Mouse (Mus musculus) limb, embryonic 13.5 days (tissue): ENCODE data around the gene Ccdc157. TPM values are rescaled to one million over a fixed set of nuclear protein-coding genes. Genes with fewer than 3 reads are reported as not detected.
A peak's percentile ranks its signal among the peaks of the same experiment; 100 is the strongest.
"Not testable (repeated sequence)": the region's sequence is repeated elsewhere in the genome, so short reads cannot be mapped to it uniquely, and the experiment has no call there.

Source experiments
- ATAC-seq: fragments of 200-750 bp; cut with Nextera tagmentation; 2 replicates; pipeline ENCODE4 v1.8.0; 2017; ENCODE audit warnings: low read depth, moderate number of reproducible peaks, moderate TSS enrichment; ENCODE audit not compliant: low FRiP score
- H3K27ac ChIP-seq: fragments of 300-500 bp; sonication (generic); 2 replicates; pipeline ENCODE4 v1.5.1; 2015; ENCODE audit warnings: inconsistent platforms, mild to moderate bottlenecking, moderate library complexity
- H3K27me3 ChIP-seq: fragments of 300-500 bp; sonication (generic); 2 replicates; pipeline ENCODE4 v1.6.1; 2015; ENCODE audit warnings: mild to moderate bottlenecking, inconsistent platforms
- H3K36me3 ChIP-seq: fragments of 300-500 bp; sonication (generic); 2 replicates; pipeline ENCODE4 v1.6.1; 2015; ENCODE audit warnings: inconsistent platforms, mild to moderate bottlenecking, moderate library complexity
- H3K4me1 ChIP-seq: fragments of 300-500 bp; sonication (generic); 2 replicates; pipeline ENCODE4 v1.6.1; 2015; ENCODE audit warnings: inconsistent platforms
- H3K4me2 ChIP-seq: fragments of 300-500 bp; sonication (generic); replicated peaks from 2 replicates; pipeline ENCODE4 v1.6.1; 2015; ENCODE audit warnings: inconsistent platforms, mild to moderate bottlenecking, moderate library complexity
- H3K4me3 ChIP-seq: fragments of 300-500 bp; sonication (generic); 2 replicates; pipeline ENCODE4 v1.5.1; 2015; ENCODE audit warnings: moderate library complexity, mild to moderate bottlenecking, inconsistent platforms
- H3K9ac ChIP-seq: fragments of 300-500 bp; sonication (generic); 2 replicates; pipeline ENCODE4 v1.6.1; 2015; ENCODE audit warnings: mild to moderate bottlenecking, inconsistent platforms
- H3K9me3 ChIP-seq: fragments of 300-500 bp; sonication (generic); 2 replicates; pipeline ENCODE4 v1.6.1; 2016; ENCODE audit warnings: inconsistent platforms
- WGBS: fragments of 180-500 bp; shearing (Covaris S2); methylation state at CpG from one replicate; pipeline ENCODE4 v1.1.7; 2015; 5-methylcytosine and 5-hydroxymethylcytosine counted together
- polyA plus RNA-seq: library from polyadenylated mRNA; unstranded; fragments of >200 nt; fragmentation: Nextera tagmentation; extraction: Ambion mirVana; gene quantifications from 2 replicates; pipeline ENCODE4 v1.2.1, GENCODE M21; 2015

Ccdc157 gene
- polyA plus RNA-seq, 1 experiment from 2014 or later: 10.3 TPM

GRCm38 (mm10) chr11:4143281-4144062 lies 16.6 kb downstream of the Ccdc157 start:
- Histone ChIP-seq H3K4me3 (no peak overlapping the region), H3K36me3 (peaks cover 89% of the 10 kb centered on the region), H3K9me3 (no peaks in the 10 kb centered on the region), H3K4me1 (no peaks in the 10 kb centered on the region; the same call in 1 of the 2 replicates), H3K4me2 (no peak overlapping the region), H3K9ac (no peak overlapping the region), H3K27me3 (no peaks in the 10 kb centered on the region), H3K27ac (no peak overlapping the region)
- WGBS: 86% methylated on average over 21 of the region's 21 CpGs
- no peak for ATAC-seq

GRCm38 (mm10) chr11:4142352-4142751 lies 17.7 kb downstream of the Ccdc157 start:
- Histone ChIP-seq H3K9ac (no peak overlapping the region), H3K27ac (no peak overlapping the region), H3K4me1 (no peaks in the 10 kb centered on the region), H3K27me3 (no peaks in the 10 kb centered on the region), H3K4me2 (no peak overlapping the region), H3K9me3 (no peaks in the 10 kb centered on the region), H3K4me3 (no peak overlapping the region), H3K36me3 (peaks cover 93% of the 10 kb centered on the region)
- 86% methylated on average over 4 of the region's 4 CpGs for WGBS
- no peak; the same call in 1 of the 2 replicates for ATAC-seq

GRCm38 (mm10) chr11:4141505-4141904 lies 18.6 kb downstream of the Ccdc157 start:
- peaks cover 5% of the 10 kb centered on the region for H3K4me1 ChIP-seq
- H3K27ac ChIP-seq: no peak overlapping the region
- no peak overlapping the region for H3K4me3 ChIP-seq
- ATAC-seq: no peak
- peaks cover 98% of the 10 kb centered on the region for H3K36me3 ChIP-seq
- no peak overlapping the region for H3K4me2 ChIP-seq
- H3K9me3 ChIP-seq: no peaks in the 10 kb centered on the region
- no peak overlapping the region; the same call in 1 of the 2 replicates for H3K9ac ChIP-seq
- H3K27me3 ChIP-seq: no peaks in the 10 kb centered on the region

- H3K27me3 ChIP-seq: no peaks in the 10 kb centered on the region
- H3K4me2 ChIP-seq: no peak overlapping the region
- no peak for ATAC-seq
- H3K4me3 ChIP-seq: no peak overlapping the region
- H3K9ac ChIP-seq: no peak overlapping the region
- no peak overlapping the region for H3K27ac ChIP-seq
- WGBS: 56% methylated on average over 2 of the region's 2 CpGs
- H3K36me3 ChIP-seq: peaks cover 76% of the 10 kb centered on the region
- no peaks in the 10 kb centered on the region for H3K9me3 ChIP-seq
- peaks cover 14% of the 10 kb centered on the region for H3K4me1 ChIP-seq
Measured at GRCm38 (mm10) chr11:4138964-4139363, 21.1 kb downstream of the Ccdc157 start.

- H3K27ac ChIP-seq: peak within 1 kb of the TSS; percentile 74; the same call in 1 of the 2 replicates
- no peaks in the 10 kb centered on the region for H3K27me3 ChIP-seq
- 2% methylated on average over 66 of the region's 66 CpGs for WGBS
- peak within 1 kb of the TSS; percentile 96 for H3K9ac ChIP-seq
- ATAC-seq: peak; percentile 94
- peak within 1 kb of the TSS; percentile 84 for H3K4me3 ChIP-seq
- peaks cover 14% of the 10 kb centered on the region for H3K4me1 ChIP-seq
- H3K4me2 ChIP-seq: peak within 1 kb of the TSS; percentile 93
- peaks cover 39% of the 10 kb centered on the region for H3K36me3 ChIP-seq
- H3K9me3 ChIP-seq: peaks cover 3% of the 10 kb centered on the region; the same call in 1 of the 2 replicates
Measured at GRCm38 (mm10) chr11:4134986-4135935, 24.8 kb downstream of the Ccdc157 start, which contains the start of gene Rnf215. Gene Rnf215 (plus strand): TSS chr11:4135202.

- Histone ChIP-seq H3K27me3 (no peaks in the 10 kb centered on the region), H3K4me2 (peak overlapping the region; percentile 93), H3K4me3 (peak overlapping the region; percentile 84; the same call in 1 of the 2 replicates), H3K4me1 (peaks cover 14% of the 10 kb centered on the region), H3K36me3 (peaks cover 31% of the 10 kb centered on the region), H3K27ac (no peak overlapping the region), H3K9me3 (peaks cover 3% of the 10 kb centered on the region; the same call in 1 of the 2 replicates), H3K9ac (peak overlapping the region; percentile 39; the same call in 1 of the 2 replicates)
- ATAC-seq: no peak
- 55% methylated on average over 6 of the region's 6 CpGs for WGBS
Measured at GRCm38 (mm10) chr11:4134400-4134799, 25.7 kb downstream of the Ccdc157 start.

- Histone ChIP-seq H3K36me3 (peaks cover 21% of the 10 kb centered on the region), H3K27ac (no peak overlapping the region), H3K4me1 (peaks cover 14% of the 10 kb centered on the region), H3K9me3 (peaks cover 3% of the 10 kb centered on the region; the same call in 1 of the 2 replicates), H3K27me3 (no peaks in the 10 kb centered on the region), H3K9ac (no peak overlapping the region), H3K4me2 (no peak overlapping the region), H3K4me3 (no peak overlapping the region)
- ATAC-seq: no peak
- 52% methylated on average over 3 of the region's 3 CpGs for WGBS
Measured at GRCm38 (mm10) chr11:4133450-4133849, 26.6 kb downstream of the Ccdc157 start.

- WGBS: 88% methylated on average over 4 of the region's 4 CpGs
- H3K27ac ChIP-seq: not testable (repeated sequence)
Measured at GRCm38 (mm10) chr11:4128461-4128860, 31.6 kb downstream of the Ccdc157 start.

GRCm38 (mm10) chr11:4127059-4127458 lies 33.0 kb downstream of the Ccdc157 start:
- Histone ChIP-seq H3K4me2 (no peak overlapping the region), H3K4me3 (no peak overlapping the region), H3K4me1 (no peaks in the 10 kb centered on the region), H3K27me3 (no peaks in the 10 kb centered on the region), H3K9me3 (peaks cover 20% of the 10 kb centered on the region; the same call in 1 of the 2 replicates), H3K36me3 (no peaks in the 10 kb centered on the region), H3K9ac (no peak overlapping the region), H3K27ac (no peak overlapping the region)
- 89% methylated on average over 1 of the region's 1 CpGs for WGBS
- no peak for ATAC-seq

More at GRCm38 (mm10) chr11:4128461-4128860, 31.6 kb downstream of the Ccdc157 start:
- not testable (repeated sequence) for H3K36me3 ChIP-seq, H3K4me3 ChIP-seq, H3K4me1 ChIP-seq, ATAC-seq, H3K9ac ChIP-seq, H3K27me3 ChIP-seq, H3K4me2 ChIP-seq
- H3K9me3 ChIP-seq: peaks cover 23% of the 10 kb centered on the region

- Histone ChIP-seq H3K9me3 (peaks cover 20% of the 10 kb centered on the region; the same call in 1 of the 2 replicates), H3K4me1 (peaks cover 2% of the 10 kb centered on the region), H3K4me2 (no peak overlapping the region), H3K9ac (no peak overlapping the region), H3K27ac (no peak overlapping the region), H3K36me3 (no peaks in the 10 kb centered on the region), H3K27me3 (peaks cover 22% of the 10 kb centered on the region), H3K4me3 (no peak overlapping the region)
- 50% methylated on average over 5 of the region's 5 CpGs for WGBS
- no peak for ATAC-seq
Measured at GRCm38 (mm10) chr11:4123922-4124321, 36.2 kb downstream of the Ccdc157 start.

- H3K4me1 ChIP-seq: peaks cover 10% of the 10 kb centered on the region
- peaks cover 30% of the 10 kb centered on the region for H3K27me3 ChIP-seq
- H3K9me3 ChIP-seq: peaks cover 20% of the 10 kb centered on the region; the same call in 1 of the 2 replicates
- H3K9ac ChIP-seq: no peak within 1 kb of the TSS
- no peak for ATAC-seq
- WGBS: 76% methylated on average over 10 of the region's 10 CpGs
- no peak within 1 kb of the TSS for H3K4me2 ChIP-seq
- no peak within 1 kb of the TSS for H3K27ac ChIP-seq
- H3K36me3 ChIP-seq: no peaks in the 10 kb centered on the region
- H3K4me3 ChIP-seq: no peak within 1 kb of the TSS
Measured at GRCm38 (mm10) chr11:4122742-4123579, 37.1 kb downstream of the Ccdc157 start, which contains the start of gene Sec14l2. Gene Sec14l2 (minus strand): TSS chr11:4123415.
